Mouse (Mus musculus) gastrocnemius, adult 18-20 months (tissue): ENCODE measurements around the gene Apeh. TPM values are rescaled to one million over a fixed set of nuclear protein-coding genes. Genes with fewer than 3 reads are reported as not detected.
A peak's percentile ranks its signal among the peaks of the same experiment; 100 is the strongest.

Experiments used
- DNase-seq: peaks from one replicate; pipeline ENCODE4 v3.0.0; 2021; ENCODE audit warnings: low spot score
- total RNA-seq, 2 experiments: library from RNA; stranded (reverse); gene quantifications; 2 replicates each; pipeline ENCODE4 v1.2.3; 2021

Gene Apeh
- total RNA-seq, 2 experiments from 2014 or later, result 25.7 to 27.8 TPM

DNA sequence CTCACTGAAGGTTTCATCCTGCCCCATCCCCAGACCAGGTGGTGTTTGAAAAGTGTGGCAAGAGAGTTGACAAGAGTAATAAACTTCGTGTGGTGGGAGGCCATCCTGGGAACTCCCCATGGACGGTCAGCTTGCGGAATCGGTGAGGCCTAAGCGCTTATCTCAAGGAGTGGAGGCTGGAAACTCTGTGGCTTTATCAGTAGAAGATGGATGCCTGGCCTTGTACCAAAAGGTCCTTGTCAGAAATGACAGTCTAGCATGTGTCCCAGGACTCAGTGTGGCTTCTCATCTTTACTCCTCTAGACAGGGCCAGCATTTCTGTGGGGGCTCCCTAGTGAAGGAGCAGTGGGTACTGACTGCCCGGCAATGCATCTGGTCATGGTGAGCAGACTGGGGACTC, 10.8 kb downstream of the Apeh start:
- no peak for DNase-seq

DNA sequence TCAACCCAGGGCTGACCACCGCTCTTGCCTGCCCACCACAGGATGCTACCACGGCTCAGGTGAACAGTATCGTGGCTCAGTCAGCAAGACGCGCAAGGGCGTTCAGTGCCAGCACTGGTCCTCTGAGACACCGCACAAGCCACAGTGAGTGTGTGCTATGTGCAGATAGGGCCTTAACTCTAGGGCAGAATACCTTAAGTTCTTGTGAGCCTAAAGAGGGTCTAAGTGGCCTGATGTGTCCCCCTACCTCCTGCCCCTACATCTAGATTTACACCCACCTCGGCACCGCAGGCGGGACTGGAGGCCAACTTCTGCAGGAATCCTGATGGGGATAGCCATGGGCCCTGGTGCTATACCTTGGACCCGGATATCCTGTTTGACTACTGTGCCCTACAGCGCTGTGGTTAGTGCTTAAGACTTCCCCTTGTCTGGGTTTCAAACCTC, 11.4 kb downstream of the Apeh start, which contains the start of gene Rnf123:
Gene Rnf123, minus strand, starts transcription at position 359 of the 444 bp plus-strand sequence.
- no peak for DNase-seq

DNA sequence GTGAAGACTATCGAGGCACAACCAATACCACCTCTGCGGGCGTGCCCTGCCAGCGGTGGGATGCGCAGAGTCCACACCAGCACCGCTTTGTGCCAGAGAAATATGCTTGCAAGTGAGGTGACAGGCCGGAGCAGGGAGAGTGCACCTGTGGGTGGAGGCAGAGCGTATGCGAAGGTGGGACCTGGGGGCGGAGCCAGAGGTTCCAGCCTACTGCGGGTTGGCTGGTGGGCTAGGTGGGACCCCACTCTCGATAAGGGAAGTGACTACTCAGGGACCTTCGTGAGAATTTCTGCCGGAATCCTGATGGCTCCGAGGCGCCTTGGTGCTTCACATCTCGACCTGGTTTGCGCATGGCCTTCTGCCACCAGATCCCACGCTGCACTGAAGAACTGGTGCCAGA, 11.9 kb downstream of the Apeh start:
- no peak for DNase-seq

DNA sequence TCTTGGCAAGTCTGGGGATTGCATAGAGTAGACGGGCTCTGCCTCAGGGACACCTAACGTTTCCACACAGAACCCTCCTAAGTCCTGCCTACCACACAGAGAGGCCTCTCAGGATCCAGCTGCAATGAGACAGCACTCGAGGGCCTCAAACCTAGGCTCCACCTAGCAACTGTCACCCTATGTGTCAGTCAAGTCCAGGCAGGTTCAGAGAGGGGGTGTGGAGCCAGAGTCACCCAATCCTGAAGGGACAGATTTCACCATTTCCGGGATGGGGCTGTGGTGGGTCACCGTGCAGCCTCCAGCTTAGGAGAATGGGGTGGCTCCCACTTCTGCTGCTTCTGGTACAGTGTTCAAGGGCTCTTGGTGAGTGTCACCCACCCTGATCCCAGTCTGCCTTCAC, 14.2 kb downstream of the Apeh start, which contains the start of gene Mst1:
Gene Mst1, plus strand, starts transcription at position 269 of the 400 bp plus-strand sequence.
- DNase-seq, result no peak

DNA sequence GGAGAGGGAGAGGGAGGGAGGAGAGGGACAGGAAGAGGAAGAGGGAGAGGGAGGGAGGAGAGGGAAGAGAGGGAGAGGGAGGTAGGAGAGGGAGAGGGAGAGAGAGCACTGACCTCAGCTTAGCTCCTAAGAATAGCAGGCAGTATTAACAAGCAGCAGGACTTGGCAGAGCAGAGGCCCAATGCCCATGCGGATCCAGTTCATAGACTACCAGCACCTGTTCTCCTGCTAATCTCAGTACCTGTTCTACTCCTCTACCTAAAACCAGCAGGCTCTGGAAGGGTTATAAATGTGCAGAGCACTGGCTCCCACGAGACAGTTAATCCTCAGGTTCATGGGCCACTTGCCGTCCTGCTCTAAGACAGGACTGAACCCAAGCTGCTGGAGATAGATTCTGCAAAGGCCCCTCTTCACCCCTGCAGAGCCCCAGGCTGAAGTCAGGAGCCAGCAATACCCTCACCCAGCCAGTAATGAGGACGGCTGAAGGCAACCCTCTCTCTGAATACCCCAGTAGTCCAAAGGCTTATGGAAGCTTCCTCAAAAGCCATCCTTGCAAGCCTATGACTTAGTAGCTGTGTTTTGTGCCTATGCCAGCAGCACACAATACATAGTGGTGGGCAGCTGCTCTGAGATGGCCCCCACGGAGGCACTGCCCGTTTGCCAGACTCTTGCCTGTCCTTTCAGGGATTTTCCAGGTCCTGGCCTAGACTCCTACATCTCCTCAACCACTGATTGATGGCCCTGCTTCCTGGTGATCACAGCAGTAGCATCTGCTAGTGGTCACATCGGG, 21.1 kb downstream of the Apeh start:
- DNase-seq, result peak; percentile 73

DNA sequence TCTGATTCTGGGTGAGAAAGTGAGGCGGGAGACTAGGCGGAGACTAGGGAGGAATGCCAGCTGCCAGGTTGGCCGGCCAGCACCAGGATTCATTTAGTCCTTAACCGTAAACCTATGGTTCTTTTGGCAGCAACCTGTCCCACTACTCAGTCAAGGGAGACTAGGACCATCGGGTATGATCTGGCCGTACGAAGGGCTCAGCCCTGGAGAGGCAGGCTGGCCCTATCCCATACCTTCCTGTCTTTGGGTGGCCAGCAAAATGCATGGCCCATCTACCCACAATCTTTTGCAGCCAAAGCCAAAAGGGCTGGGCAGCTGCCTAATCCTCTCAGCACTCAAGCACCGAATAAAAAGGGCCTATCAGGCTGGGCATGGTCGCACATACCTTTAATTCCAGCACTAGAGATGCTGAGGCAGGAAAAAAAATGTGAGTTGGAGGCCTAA, 21.9 kb downstream of the Apeh start:
- DNase-seq, result no peak

DNA sequence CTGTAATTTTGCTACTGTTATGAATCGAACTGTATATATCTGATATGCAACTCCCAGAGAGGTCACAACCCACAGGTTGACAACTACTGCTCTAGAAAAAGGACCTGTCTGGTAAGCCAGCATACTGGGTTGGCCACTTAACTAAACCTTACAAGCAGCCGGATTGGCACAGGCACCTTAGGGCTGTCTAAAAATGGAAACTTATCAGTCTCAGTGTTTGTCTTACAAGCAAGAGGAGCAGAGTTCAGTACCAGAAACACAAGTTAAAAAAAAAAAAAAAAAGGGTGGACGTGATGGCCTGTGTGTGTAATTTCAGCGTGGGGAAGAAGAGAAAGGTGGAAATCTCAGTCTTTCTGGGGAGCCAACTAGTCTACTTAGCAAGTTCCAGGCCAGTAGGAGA, 22.6 kb downstream of the Apeh start:
- DNase-seq, result no peak

DNA sequence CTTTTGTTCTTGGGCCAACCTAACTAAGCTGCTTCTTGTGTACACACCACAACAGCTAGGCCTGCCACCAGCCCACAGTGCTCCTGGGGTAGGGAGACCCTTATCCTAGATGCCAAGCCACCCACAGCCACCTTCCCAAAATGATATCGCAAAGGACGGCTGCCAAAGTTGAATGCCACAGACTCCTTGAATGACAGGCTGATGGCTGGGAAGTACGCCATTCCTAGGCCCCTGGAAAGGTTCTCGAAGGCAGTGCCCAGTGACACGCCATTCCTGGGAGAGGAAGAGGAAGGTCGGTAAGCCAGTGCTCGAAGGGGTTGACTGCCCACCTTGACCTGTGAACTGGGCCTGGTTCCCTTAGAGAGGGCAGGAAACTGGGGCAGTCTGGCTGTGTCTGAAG, 24.9 kb downstream of the Apeh start:
- DNase-seq, result no peak

DNA sequence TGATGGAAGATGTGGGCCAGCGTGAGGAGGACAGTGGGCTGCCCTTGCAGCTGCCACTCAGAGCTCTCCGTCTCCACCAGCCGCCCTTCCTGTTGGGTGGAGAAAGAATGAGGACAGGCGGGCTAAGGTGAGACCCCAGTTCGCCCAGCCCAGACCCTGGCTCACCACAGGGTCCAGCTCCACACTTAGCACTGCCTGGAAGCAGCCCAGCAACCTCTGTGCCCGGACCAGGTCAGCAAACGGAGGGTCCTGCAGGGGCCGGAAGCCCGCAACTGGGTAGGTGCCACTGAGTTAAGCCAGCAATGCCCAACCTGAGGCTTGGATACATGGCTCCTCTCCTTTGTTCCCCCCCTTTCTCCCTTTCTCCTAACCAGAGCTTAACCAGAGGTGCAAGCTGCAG, 25.4 kb downstream of the Apeh start:
- no peak for DNase-seq

DNA sequence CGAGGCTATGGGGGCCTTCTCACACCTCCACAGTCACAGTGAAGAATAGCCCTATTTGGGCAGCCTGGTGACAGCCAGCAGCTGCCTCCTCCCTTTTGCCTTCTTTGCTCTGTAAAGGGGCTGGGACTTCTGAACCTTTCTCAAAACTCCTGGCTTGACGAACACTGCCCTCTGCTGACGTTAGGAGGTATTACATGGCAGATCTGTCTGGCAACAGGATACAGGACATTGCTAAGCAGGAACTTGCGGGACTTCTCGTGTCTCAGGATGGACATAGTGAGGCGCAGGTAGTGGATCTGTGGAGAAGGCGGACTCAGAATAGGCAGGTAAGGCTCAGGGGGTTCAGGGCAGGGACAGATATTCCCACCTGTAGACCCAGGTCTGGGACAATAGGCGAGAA, 26.5 kb downstream of the Apeh start:
- DNase-seq, result peak; percentile 93

DNA sequence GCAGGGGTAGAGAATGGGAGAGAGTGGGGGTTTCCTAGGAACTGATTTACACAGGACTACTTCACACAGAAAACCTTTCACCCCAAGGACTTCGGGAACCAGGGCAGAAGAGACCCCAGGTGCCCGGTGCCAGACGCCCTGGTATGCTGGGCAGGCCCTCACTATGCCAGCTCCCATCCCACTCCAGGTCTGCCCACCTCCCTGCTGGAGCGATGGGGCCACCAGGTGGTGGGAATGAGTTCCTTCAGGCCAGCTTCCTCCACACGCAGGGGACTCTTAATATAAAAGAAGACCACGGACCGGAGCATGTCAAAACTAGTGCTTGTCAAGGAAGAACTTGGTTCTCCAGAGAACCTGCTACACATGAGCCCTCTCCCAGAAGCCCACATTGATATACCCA, 27.2 kb downstream of the Apeh start:
- DNase-seq, result no peak

DNA sequence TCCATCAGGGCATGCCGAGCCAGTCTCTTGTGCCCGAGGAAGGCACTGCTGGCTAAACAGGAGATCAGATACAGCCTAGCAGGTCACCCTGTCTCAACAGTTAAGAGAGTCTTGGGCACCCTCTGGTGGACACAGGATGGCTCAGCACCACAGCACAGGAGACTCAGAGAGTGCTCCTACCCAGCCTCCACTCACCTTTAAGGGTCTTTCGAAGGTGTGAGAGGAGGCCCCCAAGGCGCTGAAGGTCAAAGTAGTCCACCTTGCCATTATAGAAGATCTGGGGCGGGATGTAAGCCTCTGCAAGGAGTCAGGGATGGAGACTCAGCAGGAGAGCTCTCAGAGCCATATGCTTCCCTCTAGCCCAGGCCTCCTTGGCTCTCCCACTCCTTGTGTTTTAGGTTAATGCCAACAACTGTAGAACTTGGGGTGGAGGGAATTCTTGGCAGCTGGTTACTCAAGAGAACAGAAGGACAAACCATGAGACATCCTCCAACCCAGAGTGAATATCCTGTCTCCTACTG, 28.9 kb downstream of the Apeh start:
- DNase-seq, result peak; percentile 82

DNA sequence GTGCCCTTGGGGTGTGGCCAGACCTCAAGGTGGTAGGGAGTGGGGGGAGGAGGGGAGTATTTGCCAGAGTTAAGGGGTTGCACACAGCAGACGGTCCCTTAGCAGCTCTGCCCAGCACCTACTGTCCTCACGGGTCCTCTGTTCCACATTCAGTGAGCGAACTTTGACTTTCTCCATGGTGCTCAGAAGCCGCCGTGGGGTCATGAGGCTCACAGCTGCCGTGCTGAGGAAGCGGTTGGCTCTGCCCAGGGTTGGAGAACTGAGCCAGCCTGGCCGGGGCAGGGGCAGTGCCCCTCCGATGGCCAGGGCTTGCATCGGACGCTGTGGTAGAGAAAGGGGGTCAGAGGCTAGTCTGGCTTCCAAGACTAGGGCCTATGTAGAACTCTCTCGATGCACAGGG, 31.0 kb downstream of the Apeh start:
- no peak for DNase-seq

DNA sequence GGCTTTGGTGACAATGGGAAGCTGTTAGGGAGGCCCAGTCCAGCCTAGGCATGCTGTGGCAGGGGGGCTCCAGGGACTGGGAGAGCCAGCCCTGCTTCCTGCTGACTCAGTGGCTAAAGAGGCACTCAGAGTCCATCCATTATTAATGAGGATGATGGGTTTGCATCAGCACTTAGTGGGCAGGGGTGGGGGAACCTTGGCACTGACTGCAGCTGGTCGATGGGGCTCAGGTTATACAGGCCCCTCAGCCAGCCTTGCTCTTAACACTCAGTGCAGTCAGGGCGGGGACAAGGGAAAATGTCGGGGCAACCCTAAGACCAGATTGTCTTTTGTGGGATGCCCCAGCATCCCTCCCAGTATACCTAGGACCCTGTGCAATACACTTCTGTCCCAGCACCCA, 32.3 kb downstream of the Apeh start:
- no peak for DNase-seq

DNA sequence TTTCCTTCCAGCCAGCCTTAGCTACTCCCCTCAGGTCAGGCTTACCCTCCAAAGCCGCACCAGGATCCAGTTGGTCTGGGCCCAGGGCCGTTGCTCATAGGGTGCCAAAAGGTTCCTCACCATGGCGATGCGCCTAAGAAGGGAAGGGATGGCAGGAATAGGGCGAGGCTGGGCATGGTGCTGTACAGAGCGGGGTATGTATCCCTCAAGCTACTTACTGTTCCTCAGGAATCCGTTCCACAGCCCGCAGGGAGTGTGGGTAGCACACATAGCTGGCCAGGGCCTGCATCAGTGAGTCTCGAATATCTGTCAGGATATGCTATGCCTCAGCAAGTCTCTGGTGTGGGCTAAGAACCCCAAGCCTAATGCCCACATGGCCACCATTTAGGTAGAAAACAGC, 36.1 kb downstream of the Apeh start:
- no peak for DNase-seq

DNA sequence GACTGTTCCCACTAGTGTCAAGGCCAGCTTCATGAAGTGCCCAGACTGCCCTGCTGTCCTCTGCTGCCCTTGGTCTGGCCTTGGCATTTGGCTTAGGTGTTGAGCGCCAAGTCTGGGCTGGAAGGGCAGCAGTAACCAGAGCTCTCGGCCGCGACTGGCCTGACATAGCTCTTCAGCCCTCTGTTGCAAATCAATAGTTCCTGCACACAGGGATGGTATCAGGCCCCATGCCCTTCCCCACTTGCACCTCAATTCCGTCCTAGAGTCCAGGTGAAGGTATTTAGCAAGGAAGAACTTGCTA, 37.2 kb downstream of the Apeh start:
- DNase-seq, result peak; percentile 80

DNA sequence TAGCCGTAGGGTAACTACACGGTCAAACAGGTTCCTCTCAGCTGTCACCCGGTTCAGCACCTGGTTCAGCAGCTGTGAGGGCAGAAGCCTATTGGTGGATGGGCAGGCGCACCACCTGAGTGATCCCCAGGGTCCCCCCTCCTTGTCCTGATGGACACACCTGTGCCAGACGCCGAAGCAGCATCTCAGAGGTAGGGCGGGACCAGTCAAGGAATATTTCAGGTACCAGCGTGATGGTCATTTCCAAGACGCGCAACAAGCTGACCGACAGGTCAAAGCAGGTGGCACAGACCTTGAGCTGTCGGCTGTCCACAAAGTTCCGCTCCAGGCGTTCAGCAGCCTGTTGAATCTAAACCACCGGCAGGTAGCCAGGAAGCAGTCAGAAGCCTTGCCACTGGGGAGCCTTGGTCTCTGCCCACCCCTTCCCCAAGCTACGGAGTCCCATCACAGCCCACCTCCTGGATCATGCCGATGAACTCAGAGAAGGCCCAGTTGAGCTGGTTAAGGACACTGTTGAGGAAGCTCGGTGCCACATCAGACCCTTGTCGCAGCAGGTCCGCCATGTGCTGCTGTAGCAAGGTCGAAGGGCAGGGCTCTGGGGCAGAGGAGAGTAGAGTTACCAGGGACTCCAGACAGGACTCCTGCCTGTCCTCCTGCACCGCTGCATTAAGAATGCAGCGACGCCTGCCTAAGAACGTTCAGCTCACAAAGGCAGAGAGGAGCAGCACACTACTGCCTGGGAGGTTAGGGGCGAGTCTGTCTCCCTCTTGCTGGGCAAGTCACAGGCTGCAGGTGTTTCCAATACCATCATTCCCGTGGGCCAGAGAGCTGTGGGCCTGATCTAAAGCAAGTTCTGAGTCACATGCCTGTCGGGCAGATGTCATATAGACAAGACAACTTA, 37.8 kb downstream of the Apeh start:
- no peak for DNase-seq

DNA sequence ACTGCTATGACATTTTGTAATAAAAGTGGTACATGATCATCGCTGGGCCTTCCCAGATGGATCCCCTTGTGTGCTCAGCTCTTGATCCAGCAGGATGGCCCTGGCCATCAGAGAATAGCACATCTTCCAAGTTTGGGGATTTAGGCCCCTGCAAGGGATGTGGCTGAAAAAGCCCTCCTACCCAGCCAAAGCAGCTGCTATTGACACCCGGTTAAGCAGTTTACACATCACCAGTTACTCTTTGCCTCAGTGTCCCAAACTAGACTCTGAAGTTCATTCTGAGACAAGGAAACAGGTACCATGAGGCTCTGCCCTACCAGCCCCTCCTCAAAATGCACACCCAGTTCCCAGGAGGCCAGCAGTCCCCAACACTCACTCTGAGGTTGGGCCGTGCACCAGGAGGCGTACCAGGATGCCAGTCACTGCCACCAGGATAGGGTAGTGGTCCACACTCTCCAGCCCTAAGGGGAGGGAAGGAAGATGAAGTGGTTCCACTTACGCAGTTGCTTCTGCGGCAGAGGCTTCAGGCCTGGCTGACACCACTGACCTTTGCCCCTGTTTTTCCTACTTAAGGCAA, 38.7 kb downstream of the Apeh start:
- no peak for DNase-seq

DNA sequence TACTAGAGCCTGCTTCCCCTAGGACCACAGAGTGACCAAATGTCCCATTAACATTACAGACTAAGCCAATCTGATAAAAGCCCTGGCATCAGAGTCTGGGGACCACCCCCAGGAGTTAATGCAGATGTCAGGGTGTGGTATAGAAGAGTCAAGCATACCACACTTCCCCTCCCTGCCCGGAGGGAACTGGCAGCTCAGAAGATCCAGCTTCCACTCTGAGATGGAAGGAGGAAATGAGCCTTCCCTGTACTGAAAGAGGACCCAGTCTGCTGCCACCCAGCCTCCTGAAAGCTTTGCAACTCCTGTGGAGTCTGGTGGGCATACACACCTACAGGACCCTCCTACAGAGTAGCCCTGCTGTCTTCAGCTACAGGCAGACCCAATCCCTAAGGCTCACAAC, 39.3 kb downstream of the Apeh start:
- DNase-seq, result no peak

DNA sequence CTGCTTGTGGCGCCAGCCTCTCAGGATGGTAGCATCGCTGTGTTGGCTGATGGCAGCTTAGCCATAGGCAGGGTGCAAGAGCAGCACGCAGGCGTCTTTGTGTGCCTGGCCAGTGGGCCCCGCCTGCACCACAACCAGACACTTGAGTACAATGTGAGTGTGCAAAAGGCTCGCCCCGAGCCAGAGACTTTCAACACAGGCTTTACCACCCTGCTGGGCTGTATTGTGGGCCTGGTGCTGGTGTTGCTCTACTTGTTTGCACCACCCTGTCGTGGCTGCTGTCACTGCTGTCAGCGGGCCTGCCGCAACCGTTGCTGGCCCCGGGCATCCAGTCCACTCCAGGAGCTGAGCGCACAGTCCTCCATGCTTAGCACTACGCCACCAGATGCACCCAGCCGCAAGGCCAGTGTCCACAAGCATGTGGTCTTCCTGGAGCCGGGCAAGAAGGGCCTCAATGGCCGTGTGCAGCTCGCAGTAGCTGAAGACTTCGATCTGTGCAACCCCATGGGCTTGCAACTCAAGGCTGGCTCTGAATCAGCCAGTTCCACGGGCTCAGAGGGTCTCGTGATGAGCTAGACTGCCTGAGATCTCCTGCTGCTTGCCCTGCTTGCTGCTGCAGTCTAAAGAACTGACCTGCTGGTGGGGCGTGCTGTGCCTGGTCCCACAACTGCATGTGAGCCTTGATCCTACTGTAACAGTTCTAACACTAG, 39.9 kb downstream of the Apeh start:
- DNase-seq, result no peak

DNA sequence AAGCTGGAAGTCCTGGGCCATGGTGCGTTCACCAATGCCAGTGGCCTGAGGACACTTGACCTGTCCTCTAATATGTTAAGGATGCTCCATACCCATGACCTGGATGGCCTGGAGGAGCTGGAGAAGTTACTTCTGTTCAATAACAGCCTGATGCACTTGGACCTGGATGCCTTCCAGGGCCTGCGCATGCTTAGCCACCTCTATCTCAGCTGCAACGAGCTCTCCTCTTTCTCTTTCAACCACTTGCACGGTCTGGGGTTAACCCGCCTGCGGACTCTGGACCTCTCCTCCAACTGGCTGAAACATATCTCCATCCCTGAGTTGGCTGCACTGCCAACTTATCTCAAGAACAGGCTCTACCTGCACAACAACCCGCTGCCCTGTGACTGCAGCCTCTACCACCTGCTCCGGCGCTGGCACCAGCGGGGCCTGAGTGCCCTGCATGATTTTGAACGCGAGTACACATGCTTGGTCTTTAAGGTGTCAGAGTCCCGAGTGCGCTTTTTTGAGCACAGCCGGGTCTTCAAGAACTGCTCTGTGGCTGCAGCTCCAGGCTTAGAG, 40.7 kb downstream of the Apeh start:
- DNase-seq, result no peak
